Mouse (Mus musculus) liver, embryonic 16.5 days (tissue): ENCODE measurements around the gene Lifr. TPM values are rescaled to one million over a fixed set of nuclear protein-coding genes. Genes with fewer than 3 reads are reported as not detected.

Experiments used
- ATAC-seq: fragments of 200-750 bp; cut with Nextera tagmentation; 2 replicates; pipeline ENCODE4 v1.8.0; 2017; ENCODE audit warnings: low read depth, mild to moderate bottlenecking, moderate number of reproducible peaks, moderate library complexity
- H3K27ac ChIP-seq: fragments of 300-500 bp; sonication (generic); 2 replicates; pipeline ENCODE4 v1.5.1; 2014; ENCODE audit warnings: mild to moderate bottlenecking, low read length
- H3K27me3 ChIP-seq: fragments of 300-500 bp; sonication (generic); 2 replicates; pipeline ENCODE4 v1.6.1; 2014; ENCODE audit warnings: low read depth, low read length, mixed read lengths; ENCODE audit not compliant: control insufficient read depth, insufficient read depth
- H3K36me3 ChIP-seq: fragments of 300-500 bp; sonication (generic); 2 replicates; pipeline ENCODE4 v1.6.1; 2014; ENCODE audit warnings: mild to moderate bottlenecking; ENCODE audit not compliant: control insufficient read depth, insufficient read depth
- H3K4me1 ChIP-seq: fragments of 300-500 bp; sonication (generic); 2 replicates; pipeline ENCODE4 v1.6.1; 2014; ENCODE audit warnings: low read depth, low read length, mixed read lengths; ENCODE audit not compliant: control insufficient read depth
- H3K4me2 ChIP-seq: fragments of 300-500 bp; sonication (generic); 2 replicates; pipeline ENCODE4 v1.6.1; 2014; ENCODE audit warnings: low read depth, low read length, mixed read lengths
- H3K4me3 ChIP-seq: fragments of 300-500 bp; sonication (generic); 2 replicates; pipeline ENCODE4 v1.5.1; 2014; ENCODE audit warnings: low read depth, mild to moderate bottlenecking, low read length
- H3K9ac ChIP-seq: fragments of 300-500 bp; sonication (generic); 2 replicates; pipeline ENCODE4 v1.6.1; 2014; ENCODE audit warnings: low read depth, low read length
- H3K9me3 ChIP-seq: fragments of 300-500 bp; sonication (generic); replicated peaks from 2 replicates; pipeline ENCODE4 v1.6.1; 2016; ENCODE audit warnings: low read length; ENCODE audit not compliant: control insufficient read depth
- WGBS: fragments of 180-500 bp; shearing (Covaris S2); extraction: QIAGEN DNeasy Blood & Tissue Kit; methylation state at CpG from one replicate; pipeline ENCODE4 v1.1.7; 2014; ENCODE audit not compliant: insufficient replicate concordance; 5-methylcytosine and 5-hydroxymethylcytosine counted together
- polyA plus RNA-seq: library from polyadenylated mRNA; unstranded; fragments of >200 nt; fragmentation: Nextera tagmentation; extraction: Ambion mirVana; gene quantifications from 2 replicates; pipeline ENCODE4 v1.2.1, GENCODE M21; 2015

Lifr gene
- polyA plus RNA-seq, 1 experiment from 2014 or later: 33.6 TPM

- no peaks in the 10 kb centered on the region; the same call in 1 of the 2 replicates for H3K36me3 ChIP-seq
- H3K9me3 ChIP-seq: no peaks in the 10 kb centered on the region
- no peak overlapping the region for H3K9ac ChIP-seq
- no peaks in the 10 kb centered on the region; the same call in none of the 2 replicates for H3K4me1 ChIP-seq
- ATAC-seq: peak; percentile 78
- H3K27ac ChIP-seq: peak overlapping the region; percentile 69
- 60% methylated on average over 10 of the region's 10 CpGs for WGBS
- peak overlapping the region; percentile 11; the same call in 1 of the 2 replicates for H3K4me2 ChIP-seq
- H3K4me3 ChIP-seq: no peak overlapping the region
- no peaks in the 10 kb centered on the region for H3K27me3 ChIP-seq
Measured at GRCm38 (mm10) chr15:7167238-7167905, 77.0 kb downstream of the Lifr start.

GRCm38 (mm10) chr15:7167906-7168532 lies 77.6 kb downstream of the Lifr start:
- no peaks in the 10 kb centered on the region; the same call in 1 of the 2 replicates for H3K36me3 ChIP-seq
- no peaks in the 10 kb centered on the region for H3K27me3 ChIP-seq
- H3K4me1 ChIP-seq: no peaks in the 10 kb centered on the region; the same call in none of the 2 replicates
- H3K27ac ChIP-seq: peak overlapping the region; percentile 73
- peak overlapping the region; percentile 11 for H3K4me2 ChIP-seq
- ATAC-seq: peak; percentile 83
- H3K4me3 ChIP-seq: no peak overlapping the region
- H3K9ac ChIP-seq: no peak overlapping the region
- H3K9me3 ChIP-seq: no peaks in the 10 kb centered on the region
- WGBS: 54% methylated on average over 11 of the region's 11 CpGs

GRCm38 (mm10) chr15:7172875-7173274 lies 82.5 kb downstream of the Lifr start:
- H3K4me3 ChIP-seq: no peak overlapping the region
- no peaks in the 10 kb centered on the region for H3K4me1 ChIP-seq
- no peak overlapping the region for H3K9ac ChIP-seq
- no peaks in the 10 kb centered on the region for H3K9me3 ChIP-seq
- no peaks in the 10 kb centered on the region for H3K27me3 ChIP-seq
- WGBS: 45% methylated on average over 2 of the region's 2 CpGs
- no peak overlapping the region for H3K4me2 ChIP-seq
- no peak overlapping the region for H3K27ac ChIP-seq
- H3K36me3 ChIP-seq: no peaks in the 10 kb centered on the region; the same call in 1 of the 2 replicates
- no peak for ATAC-seq

- Histone ChIP-seq H3K9me3 (no peaks in the 10 kb centered on the region), H3K9ac (no peak overlapping the region), H3K27me3 (no peaks in the 10 kb centered on the region), H3K4me3 (no peak overlapping the region), H3K4me2 (no peak overlapping the region), H3K4me1 (no peaks in the 10 kb centered on the region), H3K36me3 (no peaks in the 10 kb centered on the region; the same call in 1 of the 2 replicates), H3K27ac (no peak overlapping the region)
- ATAC-seq: no peak
- WGBS: 66% methylated on average over 7 of the region's 7 CpGs
Measured at GRCm38 (mm10) chr15:7173346-7173745, 82.9 kb downstream of the Lifr start.

GRCm38 (mm10) chr15:7173776-7174175 lies 83.4 kb downstream of the Lifr start:
- Histone ChIP-seq H3K4me2 (no peak overlapping the region), H3K4me1 (no peaks in the 10 kb centered on the region), H3K27me3 (no peaks in the 10 kb centered on the region), H3K9me3 (no peaks in the 10 kb centered on the region), H3K36me3 (no peaks in the 10 kb centered on the region; the same call in 1 of the 2 replicates), H3K27ac (no peak overlapping the region), H3K9ac (no peak overlapping the region), H3K4me3 (no peak overlapping the region)
- 74% methylated on average over 8 of the region's 8 CpGs for WGBS
- ATAC-seq: no peak

GRCm38 (mm10) chr15:7180576-7180975 lies 90.2 kb downstream of the Lifr start:
- Histone ChIP-seq H3K4me1 (no peaks in the 10 kb centered on the region), H3K4me2 (no peak overlapping the region), H3K27ac (no peak overlapping the region), H3K36me3 (peaks cover 4% of the 10 kb centered on the region; the same call in 1 of the 2 replicates), H3K27me3 (no peaks in the 10 kb centered on the region), H3K9me3 (no peaks in the 10 kb centered on the region), H3K9ac (no peak overlapping the region), H3K4me3 (no peak overlapping the region)
- WGBS: 65% methylated on average over 6 of the region's 6 CpGs
- no peak for ATAC-seq

GRCm38 (mm10) chr15:7187682-7188081 lies 97.3 kb downstream of the Lifr start:
- Histone ChIP-seq H3K4me2 (no peak overlapping the region), H3K27ac (no peak overlapping the region), H3K36me3 (peaks cover 4% of the 10 kb centered on the region; the same call in 1 of the 2 replicates), H3K4me1 (no peaks in the 10 kb centered on the region), H3K9me3 (no peaks in the 10 kb centered on the region), H3K4me3 (no peak overlapping the region), H3K9ac (no peak overlapping the region), H3K27me3 (no peaks in the 10 kb centered on the region)
- 67% methylated on average over 6 of the region's 6 CpGs for WGBS
- no peak for ATAC-seq

- H3K4me1 ChIP-seq: no peaks in the 10 kb centered on the region
- WGBS: 71% methylated on average over 22 of the region's 22 CpGs
- no peak for ATAC-seq
Measured at GRCm38 (mm10) chr15:7189678-7190454, 99.5 kb downstream of the Lifr start.

More at GRCm38 (mm10) chr15:7189678-7190454, 99.5 kb downstream of the Lifr start:
- Histone ChIP-seq H3K4me3 (no peak overlapping the region), H3K36me3 (peaks cover under 1% of the 10 kb centered on the region; the same call in 1 of the 2 replicates), H3K4me2 (no peak overlapping the region), H3K27me3 (no peaks in the 10 kb centered on the region), H3K9ac (no peak overlapping the region), H3K27ac (no peak overlapping the region), H3K9me3 (no peaks in the 10 kb centered on the region)
